Mouse (Mus musculus) cerebellum, adult 2 months (tissue): Measurements from ENCODE around the gene Lmnb2.

ENCODE experiments used
- CTCF ChIP-seq: fragments of 200-500 bp; IDR thresholded peaks from 2 replicates; pipeline ENCODE4 v1.5.1; 2011; ENCODE audit warnings: low read depth, mild to moderate bottlenecking, control low read depth, low read length, moderate library complexity, borderline replicate concordance; ENCODE audit not compliant: insufficient read depth
- POLR2A ChIP-seq: fragments of 200-500 bp; IDR thresholded peaks from 2 replicates; pipeline ENCODE4 v1.6.1; 2011; ENCODE audit warnings: low read length, control low read depth, borderline replicate concordance; ENCODE audit not compliant: insufficient read depth

- TF ChIP-seq POLR2A (no peak), CTCF (no peak)
Measured at GRCm38 (mm10) chr10:80935698-80936097, 17.7 kb upstream of the Lmnb2 start.
